Mouse (Mus musculus) heart, embryonic 13.5 days (tissue): Measurements from ENCODE around the gene Serpina3g. TPM values are rescaled to one million over a fixed set of nuclear protein-coding genes. Genes with fewer than 3 reads are reported as not detected.

Experiments
- ATAC-seq: fragments of 200-750 bp; cut with Nextera tagmentation; 2 replicates; pipeline ENCODE4 v1.8.0; 2017; ENCODE audit warnings: moderate TSS enrichment; ENCODE audit not compliant: insufficient number of reproducible peaks, low FRiP score, low TSS enrichment; ENCODE audit errors: extremely low read depth
- H3K27ac ChIP-seq: fragments of 300-500 bp; sonication (generic); replicated peaks from 2 replicates; pipeline ENCODE4 v1.5.1; 2015; ENCODE audit warnings: moderate library complexity, mild to moderate bottlenecking, inconsistent platforms
- H3K27me3 ChIP-seq: fragments of 300-500 bp; sonication (generic); replicated peaks from 2 replicates; pipeline ENCODE4 v1.6.1; 2015; ENCODE audit warnings: mild to moderate bottlenecking, inconsistent platforms
- H3K36me3 ChIP-seq: fragments of 300-500 bp; sonication (generic); 2 replicates; pipeline ENCODE4 v1.6.1; 2015; ENCODE audit warnings: mild to moderate bottlenecking, inconsistent platforms
- H3K4me1 ChIP-seq: fragments of 300-500 bp; sonication (generic); 2 replicates; pipeline ENCODE4 v1.6.1; 2015; ENCODE audit warnings: inconsistent platforms
- H3K4me2 ChIP-seq: fragments of 300-500 bp; sonication (generic); 2 replicates; pipeline ENCODE4 v1.6.1; 2015; ENCODE audit warnings: inconsistent platforms, mild to moderate bottlenecking, moderate library complexity
- H3K4me3 ChIP-seq: fragments of 300-500 bp; sonication (generic); 2 replicates; pipeline ENCODE4 v1.5.1; 2015; ENCODE audit warnings: moderate library complexity, mild to moderate bottlenecking, inconsistent platforms
- H3K9ac ChIP-seq: fragments of 300-500 bp; sonication (generic); 2 replicates; pipeline ENCODE4 v1.6.1; 2015; ENCODE audit warnings: inconsistent platforms, mild to moderate bottlenecking, moderate library complexity
- H3K9me3 ChIP-seq: fragments of 300-500 bp; sonication (generic); 2 replicates; pipeline ENCODE4 v1.6.1; 2016; ENCODE audit warnings: inconsistent platforms
- WGBS: fragments of 180-500 bp; shearing (Covaris S2); methylation state at CpG from one replicate; pipeline ENCODE4 v1.1.7; 2015; ENCODE audit warnings: mixed read lengths; 5-methylcytosine and 5-hydroxymethylcytosine counted together
- polyA plus RNA-seq: library from polyadenylated mRNA; unstranded; fragments of >200 nt; fragmentation: Nextera tagmentation; extraction: Ambion mirVana; gene quantifications from 2 replicates; pipeline ENCODE4 v1.2.1, GENCODE M21; 2015

Gene Serpina3g
- polyA plus RNA-seq, 1 experiment from 2014 or later: 2.8 TPM

- Histone ChIP-seq H3K36me3 (no peaks in the 10 kb centered on the region), H3K27me3 (no peaks in the 10 kb centered on the region), H3K9me3 (0 out of 2 replicates have a peak, but pooled peaks cover 3% of the 10 kb centered on the region), H3K9ac (no peak overlapping the region), H3K4me1 (no peaks in the 10 kb centered on the region), H3K27ac (no peak overlapping the region), H3K4me3 (no peak overlapping the region), H3K4me2 (no peak overlapping the region)
- 85% methylated on average over 11 of the region's 11 CpGs for WGBS
- no peak for ATAC-seq
These were observed 47.3 kb downstream of the Serpina3g start for GRCm38 (mm10) chr12:104283380-104283779.

- no peaks in the 10 kb centered on the region for H3K36me3 ChIP-seq
- no peak for ATAC-seq
- H3K4me3 ChIP-seq: no peak overlapping the region
- no peak overlapping the region for H3K4me2 ChIP-seq
- H3K27ac ChIP-seq: no peak overlapping the region
- no peaks in the 10 kb centered on the region for H3K27me3 ChIP-seq
- no peaks in the 10 kb centered on the region for H3K4me1 ChIP-seq
- no peak overlapping the region for H3K9ac ChIP-seq
- 0 out of 2 replicates have a peak, but pooled peaks cover 3% of the 10 kb centered on the region for H3K9me3 ChIP-seq
These were observed 52.3 kb downstream of the Serpina3g start for GRCm38 (mm10) chr12:104288336-104288735.

- ATAC-seq: no peak
- H3K27me3 ChIP-seq: no peaks in the 10 kb centered on the region
- WGBS: 51% methylated on average over 4 of the region's 4 CpGs
- no peak overlapping the region for H3K9ac ChIP-seq
- peaks cover 3% of the 10 kb centered on the region; the same call in 1 of the 2 replicates for H3K9me3 ChIP-seq
- no peaks in the 10 kb centered on the region for H3K36me3 ChIP-seq
- H3K4me1 ChIP-seq: no peaks in the 10 kb centered on the region
- no peak overlapping the region for H3K4me2 ChIP-seq
- H3K4me3 ChIP-seq: no peak overlapping the region
- no peak overlapping the region for H3K27ac ChIP-seq
These were observed 53.8 kb downstream of the Serpina3g start for GRCm38 (mm10) chr12:104289872-104290271.

Other genes starting within 250 kb of the Serpina3g start
- gene Serpina11, start 246.3 kb upstream of the Serpina3g start, polyA plus RNA-seq: 0.17 TPM in 1 of 2 replicates, not detected in the other
- 0.55 and 0.72 TPM in 2 replicates for gene Serpina9, start 222.5 kb upstream of the Serpina3g start, polyA plus RNA-seq
- 0.04 TPM in 1 of 2 replicates, not detected in the other for gene Serpina12, start 191.8 kb upstream of the Serpina3g start, polyA plus RNA-seq
- gene Serpina5, start 135.1 kb upstream of the Serpina3g start, polyA plus RNA-seq: not detected in 2 replicates
- gene Serpina3a, start 123.5 kb upstream of the Serpina3g start, polyA plus RNA-seq: not detected in 2 replicates
- gene Serpina3b, start 108.2 kb upstream of the Serpina3g start, polyA plus RNA-seq: 0.11 and 0.16 TPM in 2 replicates
- 0.13 TPM in 1 of 2 replicates, not detected in the other for gene Serpina3c, start 82.4 kb upstream of the Serpina3g start, polyA plus RNA-seq
- 0.06 TPM in 1 of 2 replicates, not detected in the other for gene Serpina3f, start 21.7 kb upstream of the Serpina3g start, polyA plus RNA-seq
- gene Serpina3i, start 26.9 kb downstream of the Serpina3g start, polyA plus RNA-seq: 0.12 and 0.22 TPM in 2 replicates
- not detected in 2 replicates for gene Serpina3j, start 78.3 kb downstream of the Serpina3g start, polyA plus RNA-seq
- gene Serpina3k, start 102.2 kb downstream of the Serpina3g start, polyA plus RNA-seq: not detected in 2 replicates
- not detected in 2 replicates for gene Serpina3m, start 102.2 kb downstream of the Serpina3g start, polyA plus RNA-seq
- gene Serpina3n, start 170.5 kb downstream of the Serpina3g start, polyA plus RNA-seq: 0.47 and 0.64 TPM in 2 replicates
- 0.27 and 0.56 TPM in 2 replicates for gene Gsc, start 237.1 kb downstream of the Serpina3g start, polyA plus RNA-seq